Mouse (Mus musculus) embryonic facial prominence, embryonic 15.5 days (tissue): Measurements from ENCODE around the gene Irf9. TPM values are rescaled to one million over a fixed set of nuclear protein-coding genes. Genes with fewer than 3 reads are reported as not detected.

ENCODE experiments used
- ATAC-seq: fragments of 200-750 bp; cut with Nextera tagmentation; 2 replicates; pipeline ENCODE4 v1.8.0; 2017; ENCODE audit warnings: low read depth, moderate TSS enrichment; ENCODE audit not compliant: insufficient number of reproducible peaks, low FRiP score, low TSS enrichment
- H3K27ac ChIP-seq: fragments of 300-500 bp; sonication (generic); replicated peaks from 2 replicates; pipeline ENCODE4 v1.5.1; 2015; ENCODE audit warnings: mild to moderate bottlenecking, inconsistent platforms
- H3K27me3 ChIP-seq: fragments of 300-500 bp; sonication (generic); 2 replicates; pipeline ENCODE4 v1.6.1; 2015; ENCODE audit warnings: inconsistent platforms
- H3K36me3 ChIP-seq: fragments of 300-500 bp; sonication (generic); 2 replicates; pipeline ENCODE4 v1.6.1; 2015; ENCODE audit warnings: mild to moderate bottlenecking, inconsistent platforms
- H3K4me1 ChIP-seq: fragments of 300-500 bp; sonication (generic); 2 replicates; pipeline ENCODE4 v1.6.1; 2015; ENCODE audit warnings: inconsistent platforms
- H3K4me2 ChIP-seq: fragments of 300-500 bp; sonication (generic); replicated peaks from 2 replicates; pipeline ENCODE4 v1.6.1; 2015; ENCODE audit warnings: mild to moderate bottlenecking, inconsistent platforms
- H3K4me3 ChIP-seq: fragments of 300-500 bp; sonication (generic); replicated peaks from 2 replicates; pipeline ENCODE4 v1.5.1; 2015; ENCODE audit warnings: mild to moderate bottlenecking, inconsistent platforms
- H3K9ac ChIP-seq: fragments of 300-500 bp; sonication (generic); 2 replicates; pipeline ENCODE4 v1.6.1; 2015; ENCODE audit warnings: inconsistent platforms
- H3K9me3 ChIP-seq: fragments of 300-500 bp; sonication (generic); replicated peaks from 2 replicates; pipeline ENCODE4 v1.6.1; 2016; ENCODE audit warnings: inconsistent platforms
- WGBS: fragments of 180-500 bp; shearing (Covaris S2); methylation state at CpG from one replicate; pipeline ENCODE4 v1.1.7; 2015; 5-methylcytosine and 5-hydroxymethylcytosine counted together
- polyA plus RNA-seq: library from polyadenylated mRNA; unstranded; fragments of >200 nt; fragmentation: Nextera tagmentation; extraction: Ambion mirVana; gene quantifications from 2 replicates; pipeline ENCODE4 v1.2.1, GENCODE M21; 2015

Irf9 gene
- polyA plus RNA-seq, 1 experiment from 2014 or later = 17.3 TPM

DNA sequence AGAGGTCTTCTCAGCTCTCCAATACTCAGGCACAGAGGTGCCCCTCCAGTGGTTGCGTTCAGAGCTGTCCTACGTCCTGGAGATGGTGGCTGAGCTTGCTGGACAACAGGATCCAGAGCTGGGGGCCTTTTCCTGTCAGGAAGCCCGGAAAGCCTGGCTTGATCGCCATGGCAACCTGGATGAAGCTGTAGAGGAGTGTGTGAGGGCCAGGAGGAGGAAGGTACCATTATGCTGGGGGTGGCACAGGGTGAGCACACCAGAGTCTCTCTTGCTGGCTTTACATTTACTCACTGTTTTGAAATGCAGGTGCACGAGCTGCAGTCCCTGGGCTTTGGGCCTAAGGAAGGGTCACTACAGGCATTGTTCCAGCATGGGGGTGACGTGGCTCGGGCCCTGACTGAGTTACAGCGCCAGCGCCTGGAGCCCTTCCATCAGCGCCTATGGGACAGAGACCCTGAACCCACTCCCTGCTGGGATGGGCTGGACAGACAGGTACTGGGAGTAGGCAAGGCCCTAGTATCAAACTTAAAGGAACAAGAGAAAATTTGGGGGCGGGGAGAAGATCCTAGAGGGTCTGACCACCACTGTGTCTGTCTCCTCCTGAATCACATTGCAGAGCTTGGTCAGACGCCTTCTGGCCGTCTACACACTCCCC, 7.2 kb upstream of the Irf9 start:
- H3K36me3 ChIP-seq = peaks cover 67% of the 10 kb centered on the region
- H3K27me3 ChIP-seq = no peaks in the 10 kb centered on the region
- no peak overlapping the region for H3K4me2 ChIP-seq
- H3K4me1 ChIP-seq = peaks cover 12% of the 10 kb centered on the region
- WGBS = 81% methylated on average over 13 of the region's 13 CpGs
- H3K9me3 ChIP-seq = no peaks in the 10 kb centered on the region
- no peak overlapping the region for H3K4me3 ChIP-seq
- ATAC-seq = no peak
- H3K9ac ChIP-seq = no peak overlapping the region
- no peak overlapping the region for H3K27ac ChIP-seq

DNA sequence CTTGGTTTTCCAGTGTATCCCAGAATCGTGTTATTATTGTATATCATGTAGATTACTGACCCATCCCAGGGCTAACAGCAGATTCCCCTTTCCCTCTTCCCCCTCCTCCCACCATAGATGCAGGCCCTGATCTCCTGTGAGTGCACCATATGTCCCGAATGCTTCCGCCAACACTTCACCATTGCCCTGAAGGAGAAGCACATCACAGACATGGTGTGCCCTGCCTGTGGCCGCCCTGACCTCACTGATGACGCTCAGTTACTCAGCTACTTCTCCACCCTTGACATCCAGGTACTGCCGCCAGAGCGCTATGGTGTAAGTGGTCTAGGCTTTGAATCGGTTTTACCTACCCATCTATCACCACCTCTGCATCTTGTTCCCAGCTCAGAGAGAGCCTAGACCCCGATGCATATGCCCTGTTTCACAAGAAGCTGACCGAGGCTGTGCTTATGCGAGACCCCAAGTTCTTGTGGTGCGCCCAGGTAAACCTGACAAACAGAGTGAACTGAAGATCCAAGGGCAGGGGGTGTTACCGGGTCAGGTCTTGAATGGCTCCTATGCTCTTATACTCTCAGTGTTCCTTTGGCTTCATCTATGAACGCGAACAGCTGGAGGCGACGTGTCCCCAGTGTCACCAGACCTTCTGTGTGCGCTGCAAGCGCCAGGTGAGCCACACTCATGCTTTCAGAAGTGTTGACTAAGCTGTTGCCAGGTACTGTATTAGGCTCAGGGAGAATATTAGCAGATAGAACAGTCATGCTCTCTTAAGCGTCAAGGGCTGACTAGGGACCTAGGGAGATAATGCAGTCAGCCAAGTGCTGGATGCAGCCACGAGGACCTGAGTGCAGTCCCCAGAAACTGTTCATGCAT, 4.6 kb upstream of the Irf9 start:
- Histone ChIP-seq H3K9me3 (no peaks in the 10 kb centered on the region), H3K36me3 (peaks cover 86% of the 10 kb centered on the region), H3K4me3 (no peak overlapping the region), H3K4me1 (peaks cover 7% of the 10 kb centered on the region), H3K4me2 (no peak overlapping the region), H3K27me3 (no peaks in the 10 kb centered on the region), H3K9ac (no peak overlapping the region), H3K27ac (no peak overlapping the region)
- no peak for ATAC-seq
- WGBS = 93% methylated on average over 21 of the region's 21 CpGs

DNA sequence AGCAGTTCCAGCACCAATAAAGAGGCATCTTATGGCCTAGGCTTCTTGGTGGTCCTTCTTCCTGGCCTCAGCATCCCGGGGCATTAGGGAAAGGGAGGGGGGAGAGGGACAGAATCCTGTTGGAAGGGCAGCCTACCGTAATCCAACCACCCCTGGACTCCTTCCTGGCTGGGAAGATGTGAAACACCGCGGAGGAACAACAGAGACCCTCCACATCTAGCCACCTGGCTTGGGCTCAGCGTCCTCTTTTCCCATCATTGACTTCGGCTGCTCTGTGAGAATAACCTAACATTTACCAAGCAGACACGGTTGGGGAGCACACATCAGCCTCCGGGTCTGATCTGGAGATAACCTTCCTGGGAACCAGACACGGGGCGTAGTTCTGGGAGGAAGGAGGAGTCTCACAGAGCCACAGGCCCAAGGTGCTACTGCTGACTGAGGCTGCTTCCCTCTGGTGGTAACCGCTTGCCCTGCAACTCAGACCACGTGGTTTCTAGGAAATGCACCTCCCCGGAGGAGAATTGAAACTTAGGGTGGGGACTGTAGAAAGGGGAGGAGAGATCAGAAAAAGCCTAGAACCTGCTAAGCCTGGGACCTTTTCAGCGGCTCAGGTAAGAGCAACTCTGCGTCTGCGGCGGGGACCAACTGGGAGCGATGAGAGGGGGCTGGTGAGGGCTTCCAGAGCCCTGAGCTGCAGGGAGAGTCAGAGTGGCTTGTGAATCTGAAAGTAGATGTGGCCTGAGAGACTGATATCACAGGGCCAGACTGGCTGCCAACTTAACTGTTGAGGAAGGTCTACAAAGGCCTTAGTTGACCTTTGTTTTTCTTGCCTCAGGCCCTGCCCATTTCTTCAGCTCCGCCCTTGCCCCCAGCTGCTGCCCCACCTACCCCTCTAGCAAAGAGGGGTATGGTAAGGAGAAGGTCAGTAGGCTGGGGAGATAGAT, 534 bp downstream of the Irf9 start:
- Histone ChIP-seq H3K4me1 (peaks cover 19% of the 10 kb centered on the region), H3K4me3 (peak overlapping the region; percentile 39), H3K9ac (peak overlapping the region; percentile 2; the same call in 1 of the 2 replicates), H3K4me2 (peak overlapping the region; percentile 45), H3K9me3 (no peaks in the 10 kb centered on the region), H3K36me3 (peaks cover 75% of the 10 kb centered on the region), H3K27ac (peak overlapping the region; percentile 63), H3K27me3 (no peaks in the 10 kb centered on the region)
- 14% methylated on average over 19 of the region's 19 CpGs for WGBS
- ATAC-seq = peak; percentile 86

DNA sequence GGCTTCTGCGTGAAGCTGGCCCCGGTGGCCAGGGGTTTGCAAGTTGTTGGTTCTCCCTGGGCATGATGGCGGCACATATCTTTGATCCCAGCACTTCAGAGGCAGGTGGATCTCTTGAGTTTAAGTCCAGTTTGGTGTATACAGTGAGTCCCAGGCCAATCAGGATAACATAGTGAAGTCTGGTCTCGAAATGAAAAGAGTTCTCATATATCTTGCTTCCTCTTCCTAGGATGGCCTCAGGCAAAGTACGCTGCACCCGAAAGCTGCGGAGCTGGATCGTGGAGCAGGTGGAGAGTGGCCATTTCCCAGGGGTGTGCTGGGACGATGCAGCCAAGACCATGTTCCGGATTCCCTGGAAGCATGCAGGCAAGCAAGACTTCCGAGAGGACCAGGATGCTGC, 1.5 kb downstream of the Irf9 start:
- Histone ChIP-seq H3K4me2 (0 out of 2 replicates have a peak overlapping the region, but pooled peaks have one; percentile 8), H3K36me3 (peaks cover 72% of the 10 kb centered on the region), H3K9ac (no peak overlapping the region), H3K4me1 (peaks cover 19% of the 10 kb centered on the region), H3K4me3 (peak overlapping the region; percentile 39; the same call in 1 of the 2 replicates), H3K27me3 (no peaks in the 10 kb centered on the region), H3K9me3 (no peaks in the 10 kb centered on the region), H3K27ac (no peak overlapping the region)
- 80% methylated on average over 11 of the region's 11 CpGs for WGBS
- no peak for ATAC-seq

DNA sequence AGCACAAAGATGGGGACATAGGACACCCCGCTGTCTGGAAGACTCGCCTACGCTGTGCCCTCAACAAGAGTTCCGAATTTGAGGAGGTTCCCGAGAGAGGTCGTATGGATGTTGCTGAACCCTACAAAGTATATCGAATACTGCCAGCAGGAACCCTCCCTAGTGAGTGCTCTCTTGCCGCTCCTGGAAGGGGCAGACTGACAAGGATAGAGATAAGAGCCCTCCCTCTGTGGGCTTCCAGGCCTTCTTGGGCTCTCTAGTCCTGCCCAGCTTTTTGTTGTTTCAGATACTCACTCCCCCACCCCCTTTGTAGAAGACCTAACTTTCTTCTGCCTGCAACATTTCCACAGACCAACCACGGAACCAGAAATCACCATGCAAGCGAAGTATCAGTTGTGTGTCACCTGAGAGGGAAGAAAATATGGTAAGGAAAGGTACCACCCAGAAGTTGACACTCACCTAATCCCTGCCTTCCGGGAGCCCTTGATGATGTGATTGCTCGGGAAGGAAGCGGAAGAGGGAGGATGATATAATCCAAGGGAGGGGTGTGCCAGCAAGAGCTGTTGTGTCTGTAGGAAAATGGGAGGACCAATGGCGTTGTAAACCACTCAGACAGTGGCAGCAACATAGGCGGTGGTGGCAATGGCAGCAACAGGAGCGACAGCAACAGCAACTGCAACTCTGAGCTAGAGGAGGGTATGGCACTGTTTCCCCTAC, 2.5 kb downstream of the Irf9 start:
- 89% methylated on average over 16 of the region's 16 CpGs for WGBS
- Histone ChIP-seq H3K27me3 (no peaks in the 10 kb centered on the region), H3K27ac (no peak overlapping the region), H3K4me3 (no peak overlapping the region), H3K9ac (no peak overlapping the region), H3K4me2 (no peak overlapping the region), H3K9me3 (no peaks in the 10 kb centered on the region), H3K36me3 (peaks cover 66% of the 10 kb centered on the region), H3K4me1 (peaks cover 19% of the 10 kb centered on the region)
- ATAC-seq = no peak

DNA sequence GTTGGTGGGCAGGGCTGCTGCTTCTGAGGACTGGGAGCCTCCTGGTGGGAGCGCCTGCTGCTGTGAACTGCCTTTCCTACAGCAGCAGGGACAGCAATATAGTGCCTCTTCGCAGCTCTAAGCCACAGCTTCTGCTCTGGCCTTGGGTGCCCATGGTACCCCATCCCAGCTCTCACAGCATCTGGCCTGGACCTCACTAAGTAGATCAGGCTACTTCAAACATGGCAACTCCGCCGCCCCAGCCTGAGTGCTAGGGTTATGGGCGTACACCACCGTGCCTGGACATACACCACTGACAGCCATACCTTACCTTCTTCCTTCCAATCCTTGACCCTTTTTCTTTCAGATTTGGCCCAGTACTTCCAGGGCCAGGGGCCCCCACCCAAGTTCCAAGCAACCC, 5.0 kb downstream of the Irf9 start:
- peaks cover 17% of the 10 kb centered on the region for H3K4me1 ChIP-seq
- no peaks in the 10 kb centered on the region for H3K9me3 ChIP-seq
- H3K9ac ChIP-seq = no peak overlapping the region
- H3K4me2 ChIP-seq = no peak overlapping the region
- no peaks in the 10 kb centered on the region for H3K27me3 ChIP-seq
- 91% methylated on average over 6 of the region's 6 CpGs for WGBS
- no peak for ATAC-seq
- H3K27ac ChIP-seq = no peak overlapping the region
- no peak overlapping the region for H3K4me3 ChIP-seq
- H3K36me3 ChIP-seq = peaks cover 45% of the 10 kb centered on the region

DNA sequence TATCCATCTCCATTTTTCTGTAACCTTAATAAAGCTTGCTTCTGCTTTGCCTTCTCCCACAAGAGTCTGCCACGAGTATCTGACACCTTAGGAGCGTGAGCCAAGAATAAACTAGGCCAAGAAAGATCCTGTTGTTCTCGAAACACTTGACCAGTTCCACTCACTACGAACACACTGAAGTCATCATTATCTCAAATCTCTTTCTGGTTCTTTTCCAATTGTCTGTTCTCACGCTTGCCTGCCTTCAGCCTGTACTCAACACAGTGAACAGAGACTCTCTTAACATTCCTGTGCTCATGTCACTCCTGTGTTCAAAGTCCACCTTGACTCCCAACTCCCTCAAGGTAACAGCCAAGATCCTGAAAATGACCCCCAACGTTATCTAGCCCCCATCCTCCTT, 10.0 kb downstream of the Irf9 start:
- ATAC-seq = no peak
- no peak overlapping the region for H3K9ac ChIP-seq
- WGBS = 62% methylated on average over 6 of the region's 6 CpGs

DNA sequence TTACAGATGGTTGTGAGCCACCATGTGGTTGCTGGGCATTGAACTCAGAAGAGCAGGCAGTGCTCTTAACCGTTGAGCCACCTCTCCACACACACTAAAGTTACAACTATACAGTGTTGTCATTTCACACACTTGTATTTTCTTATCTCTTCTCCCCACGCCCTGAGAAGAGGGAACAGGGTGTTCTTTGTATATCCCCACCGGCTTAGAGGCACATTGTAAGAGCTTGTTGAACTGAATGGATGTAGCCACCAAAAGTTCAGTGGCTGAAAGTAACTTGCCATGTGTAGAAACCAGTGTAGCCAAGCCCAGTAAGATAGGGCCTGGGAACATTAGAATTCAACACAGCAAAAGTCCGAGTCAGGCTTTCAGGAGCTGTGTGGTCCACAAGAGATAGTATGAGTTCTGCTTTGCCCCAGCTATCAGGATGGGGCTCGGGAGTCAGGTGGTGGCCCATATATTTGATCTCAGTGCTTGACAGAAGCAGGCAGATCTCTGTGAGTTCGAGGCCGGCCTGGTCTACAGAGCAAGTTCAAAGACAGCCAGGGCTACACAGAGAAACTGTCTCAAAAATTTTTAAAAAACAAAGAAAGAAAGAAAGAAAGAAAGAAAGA, 11.3 kb downstream of the Irf9 start:
- H3K36me3 ChIP-seq = peaks cover 5% of the 10 kb centered on the region; the same call in 1 of the 2 replicates
- no peak for ATAC-seq
- no peaks in the 10 kb centered on the region for H3K27me3 ChIP-seq
- no peak overlapping the region for H3K27ac ChIP-seq
- H3K4me2 ChIP-seq = no peak overlapping the region
- no peaks in the 10 kb centered on the region for H3K4me1 ChIP-seq
- 75% methylated on average over 7 of the region's 7 CpGs for WGBS
- H3K9ac ChIP-seq = no peak overlapping the region
- H3K9me3 ChIP-seq = no peaks in the 10 kb centered on the region
- no peak overlapping the region for H3K4me3 ChIP-seq

More for the DNA sequence above, 10.0 kb downstream of the Irf9 start:
- Histone ChIP-seq H3K4me1 (no peaks in the 10 kb centered on the region), H3K4me2 (no peak overlapping the region), H3K36me3 (peaks cover 17% of the 10 kb centered on the region), H3K27ac (no peak overlapping the region), H3K27me3 (no peaks in the 10 kb centered on the region), H3K9me3 (no peaks in the 10 kb centered on the region), H3K4me3 (no peak overlapping the region)

DNA sequence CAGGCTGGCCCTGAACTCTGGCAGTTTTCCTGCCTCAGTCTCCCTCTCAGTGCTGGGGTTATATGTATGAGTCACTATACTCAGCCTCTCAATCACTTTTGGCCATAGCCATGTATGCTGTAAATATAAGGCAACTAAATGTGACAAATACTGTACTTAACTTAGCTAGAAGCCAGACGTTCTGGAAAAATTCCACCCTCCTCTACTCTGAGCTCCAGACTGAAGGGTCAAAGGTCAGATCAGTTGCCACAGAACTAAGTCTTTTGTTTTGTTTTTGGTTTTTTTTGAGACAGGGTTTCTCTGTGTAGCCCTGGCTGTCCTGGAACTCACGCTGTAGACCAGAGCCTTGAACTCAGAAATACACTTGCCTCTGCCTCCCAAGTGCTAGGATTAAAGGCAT, 12.5 kb downstream of the Irf9 start:
- Histone ChIP-seq H3K4me1 (no peaks in the 10 kb centered on the region), H3K27me3 (no peaks in the 10 kb centered on the region), H3K4me2 (no peak overlapping the region), H3K9me3 (no peaks in the 10 kb centered on the region), H3K36me3 (no peaks in the 10 kb centered on the region), H3K4me3 (no peak overlapping the region), H3K9ac (no peak overlapping the region), H3K27ac (no peak overlapping the region)
- ATAC-seq = no peak
- WGBS = 30% methylated on average over 2 of the region's 2 CpGs

DNA sequence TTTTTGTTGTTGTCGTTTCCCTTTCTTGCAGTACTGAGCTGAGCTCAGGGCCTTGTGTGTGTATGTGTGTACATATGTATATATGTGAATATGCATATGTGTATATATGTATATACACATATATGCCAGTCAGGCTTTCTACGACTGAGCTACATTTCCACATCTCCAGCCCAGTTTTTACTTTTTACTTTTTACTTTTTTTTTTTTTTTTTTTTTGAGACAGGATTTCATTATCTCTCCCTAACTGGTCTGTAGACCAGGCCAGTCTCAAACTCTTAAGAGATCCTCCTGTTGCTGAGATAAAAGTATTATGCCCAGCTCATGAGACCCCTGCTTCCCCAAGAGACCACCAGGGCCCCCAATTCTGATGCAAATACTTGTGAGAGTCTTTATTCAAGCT, 13.5 kb downstream of the Irf9 start:
- Histone ChIP-seq H3K4me3 (no peak overlapping the region), H3K4me1 (no peaks in the 10 kb centered on the region), H3K27me3 (no peaks in the 10 kb centered on the region), H3K9me3 (no peaks in the 10 kb centered on the region), H3K27ac (no peak overlapping the region), H3K36me3 (no peaks in the 10 kb centered on the region), H3K4me2 (no peak overlapping the region), H3K9ac (no peak overlapping the region)
- ATAC-seq = no peak
- WGBS = 83% methylated on average over 2 of the region's 2 CpGs
